In the genomic region with DNA sequence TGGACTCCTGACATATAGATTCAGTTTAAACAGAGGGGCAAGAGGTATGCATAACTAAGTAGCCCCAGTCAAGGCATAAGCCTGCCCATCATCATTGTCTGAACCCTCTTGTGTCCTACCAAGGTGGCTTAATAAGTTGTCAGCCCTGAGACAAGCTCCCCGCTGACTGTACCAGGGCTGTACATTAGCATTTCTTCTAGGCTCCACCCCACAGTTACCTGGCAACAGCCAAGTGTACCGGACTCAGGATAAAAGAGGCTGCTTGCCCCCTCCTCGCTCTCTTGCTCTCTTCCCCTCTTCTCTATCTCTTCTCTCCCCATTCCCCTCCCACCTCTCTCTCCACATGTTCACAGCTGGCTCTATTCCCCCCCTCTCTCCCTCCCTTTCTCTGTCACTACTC, we compare ENCODE assay signal across 35 mouse cellular contexts. TPM values are rescaled to one million over a fixed set of nuclear protein-coding genes. Genes with fewer than 3 reads are reported as not detected.
DNase-seq lines count a peak whose midpoint lies in the region; ATAC-seq and TF ChIP-seq lines count a peak whose summit lies in the region.
"Had no signal": no experiment of that assay in that cellular context is flagged by ENCODE, and none has a peak within 500 bp of the region (broad histone marks: within the 10 kb centered on the region; RNA-seq: fewer than 3 reads in every experiment).

No protein-coding gene starts in this region.

- H3K9me3 ChIP-seq in hindbrain, embryonic 16.5 days (ENCODE audit: control insufficient read depth, low read length): no peaks in the 10 kb centered on the region
- no peaks in the 10 kb centered on the region for H3K9me3 ChIP-seq in hindbrain, embryonic 11.5 days (ENCODE audit: control insufficient read depth, low read length)
- H3K9me3 ChIP-seq in midbrain, embryonic 13.5 days: no peaks in the 10 kb centered on the region
- H3K9me3 ChIP-seq in midbrain, postnatal 0 days (ENCODE audit: low read length): no peaks in the 10 kb centered on the region
- H3K9me3 ChIP-seq: embryonic facial prominence, embryonic 10.5 days; embryonic facial prominence, embryonic 13.5 days; forebrain, embryonic 12.5 days; forebrain, embryonic 15.5 days; heart, embryonic 10.5 days; heart, embryonic 13.5 days; hindbrain, embryonic 15.5 days had no signal

- no peaks in the 10 kb centered on the region for H3K4me1 ChIP-seq in hindbrain, embryonic 16.5 days (ENCODE audit: control insufficient read depth, insufficient read depth, low read depth, low read length)
- H3K4me1 ChIP-seq in hindbrain, embryonic 11.5 days (replicated peaks; ENCODE audit: control insufficient read depth, insufficient read depth, low read length): no peaks in the 10 kb centered on the region
- H3K4me1 ChIP-seq in midbrain, embryonic 13.5 days (replicated peaks): 0 out of 2 replicates have a peak, but pooled peaks cover 3% of the 10 kb centered on the region
- H3K4me1 ChIP-seq in midbrain, postnatal 0 days (ENCODE audit: insufficient read depth, low read length): no peaks in the 10 kb centered on the region
- H3K4me1 ChIP-seq: embryonic facial prominence, embryonic 10.5 days; embryonic facial prominence, embryonic 13.5 days; forebrain, embryonic 15.5 days; heart, embryonic 10.5 days; heart, embryonic 13.5 days; hindbrain, embryonic 15.5 days had no signal

- H3K36me3 ChIP-seq in hindbrain, embryonic 16.5 days (ENCODE audit: control insufficient read depth, insufficient read depth, low read length): no peaks in the 10 kb centered on the region
- no peaks in the 10 kb centered on the region for H3K36me3 ChIP-seq in hindbrain, embryonic 11.5 days (ENCODE audit: control insufficient read depth, insufficient read depth, low read length)
- no peaks in the 10 kb centered on the region for H3K36me3 ChIP-seq in midbrain, embryonic 13.5 days
- no peaks in the 10 kb centered on the region for H3K36me3 ChIP-seq in midbrain, postnatal 0 days (ENCODE audit: insufficient read depth, low read length)
- H3K36me3 ChIP-seq: embryonic facial prominence, embryonic 10.5 days; embryonic facial prominence, embryonic 13.5 days; forebrain, embryonic 12.5 days; forebrain, embryonic 15.5 days; heart, embryonic 10.5 days; heart, embryonic 13.5 days; hindbrain, embryonic 15.5 days had no signal

- no peak for TF ChIP-seq CTCF in midbrain, postnatal 0 days (IDR thresholded peaks at IDR 0.05)

- WGBS in hindbrain, embryonic 16.5 days: 22% methylated on average over 3 of the region's 3 CpGs
- 56% methylated on average over 3 of the region's 3 CpGs for WGBS in hindbrain, embryonic 11.5 days
- 24% methylated on average over 3 of the region's 3 CpGs for WGBS in midbrain, embryonic 13.5 days
- 7% methylated on average over 3 of the region's 3 CpGs for WGBS in midbrain, postnatal 0 days

- H3K27ac ChIP-seq in hindbrain, embryonic 16.5 days (ENCODE audit: low read depth, low read length): no peak overlapping the region
- H3K27ac ChIP-seq in hindbrain, embryonic 11.5 days (ENCODE audit: low read depth, low read length): no peak overlapping the region
- H3K27ac ChIP-seq in midbrain, embryonic 13.5 days: no peak overlapping the region
- no peak overlapping the region for H3K27ac ChIP-seq in midbrain, postnatal 0 days (ENCODE audit: low read depth, low read length)
- H3K27ac ChIP-seq: embryonic facial prominence, embryonic 10.5 days; embryonic facial prominence, embryonic 13.5 days; forebrain, embryonic 12.5 days; forebrain, embryonic 15.5 days; heart, adult 2 months; heart, embryonic 10.5 days; heart, embryonic 13.5 days; hindbrain, embryonic 15.5 days had no signal

- no peaks in the 10 kb centered on the region for H3K27me3 ChIP-seq in hindbrain, embryonic 16.5 days (replicated peaks; ENCODE audit: control insufficient read depth, insufficient read depth, low read length)
- no peaks in the 10 kb centered on the region for H3K27me3 ChIP-seq in hindbrain, embryonic 11.5 days (ENCODE audit: control insufficient read depth, insufficient read depth, low read length)
- no peaks in the 10 kb centered on the region for H3K27me3 ChIP-seq in midbrain, embryonic 13.5 days
- no peaks in the 10 kb centered on the region for H3K27me3 ChIP-seq in midbrain, postnatal 0 days (ENCODE audit: insufficient read depth, low read length)
- H3K27me3 ChIP-seq: CH12.LX; embryonic facial prominence, embryonic 13.5 days; forebrain, embryonic 12.5 days; forebrain, embryonic 15.5 days; heart, embryonic 13.5 days; hindbrain, embryonic 15.5 days had no signal

- no peak overlapping the region for H3K9ac ChIP-seq in hindbrain, embryonic 16.5 days (ENCODE audit: low read depth, low read length)
- H3K9ac ChIP-seq in hindbrain, embryonic 11.5 days (ENCODE audit: low read depth, low read length): no peak overlapping the region
- no peak overlapping the region for H3K9ac ChIP-seq in midbrain, embryonic 13.5 days (replicated peaks)
- no peak overlapping the region for H3K9ac ChIP-seq in midbrain, postnatal 0 days (replicated peaks; ENCODE audit: low read length, poor library complexity, severe bottlenecking)
- H3K9ac ChIP-seq: embryonic facial prominence, embryonic 13.5 days; forebrain, embryonic 12.5 days; forebrain, embryonic 15.5 days; heart, embryonic 13.5 days; hindbrain, embryonic 15.5 days had no signal

- peak; percentile 34; the same call in 1 of the 2 replicates for ATAC-seq in hindbrain, embryonic 16.5 days
- ATAC-seq in hindbrain, embryonic 11.5 days (ENCODE audit: low FRiP score): no peak
- ATAC-seq in midbrain, embryonic 13.5 days: 0 out of 2 replicates have a peak, but pooled peaks have one; percentile 58
- ATAC-seq in midbrain, postnatal 0 days (ENCODE audit: low FRiP score): no peak
- ATAC-seq: forebrain, embryonic 15.5 days; inflammation-experienced regulatory T-cells, adult 6 months; intestine, embryonic 16.5 days had no signal

- no peak overlapping the region for H3K4me2 ChIP-seq in hindbrain, embryonic 16.5 days (ENCODE audit: low read length)
- H3K4me2 ChIP-seq in hindbrain, embryonic 11.5 days (replicated peaks; ENCODE audit: low read depth, low read length): no peak overlapping the region
- H3K4me2 ChIP-seq in midbrain, embryonic 13.5 days (replicated peaks): no peak overlapping the region
- H3K4me2 ChIP-seq in midbrain, postnatal 0 days (ENCODE audit: low read depth, low read length, poor library complexity, severe bottlenecking): no peak overlapping the region
- H3K4me2 ChIP-seq: embryonic facial prominence, embryonic 13.5 days; forebrain, embryonic 12.5 days; forebrain, embryonic 15.5 days; heart, embryonic 13.5 days; hindbrain, embryonic 15.5 days had no signal

- H3K4me3 ChIP-seq in hindbrain, embryonic 16.5 days (ENCODE audit: low read length): no peak overlapping the region
- no peak overlapping the region for H3K4me3 ChIP-seq in hindbrain, embryonic 11.5 days (ENCODE audit: low read depth, low read length)
- no peak overlapping the region for H3K4me3 ChIP-seq in midbrain, embryonic 13.5 days (replicated peaks)
- H3K4me3 ChIP-seq in midbrain, postnatal 0 days (ENCODE audit: low read depth, low read length): no peak overlapping the region
- H3K4me3 ChIP-seq: embryonic facial prominence, embryonic 10.5 days; embryonic facial prominence, embryonic 13.5 days; erythroblast, embryonic 14.5 days; forebrain, embryonic 12.5 days; forebrain, embryonic 15.5 days; heart, adult 2 months; heart, embryonic 10.5 days; heart, embryonic 13.5 days; hindbrain, embryonic 15.5 days had no signal

- DNase-seq in hindbrain, embryonic 11.5 days (ENCODE audit: low spot score): no peak
- DNase-seq in midbrain, postnatal 0 days (ENCODE audit: low spot score): no peak
- DNase-seq in ES-CJ7 (ENCODE audit: low read depth, low spot score) (peak; percentile 71), ZHBTc4 (ENCODE audit: low read depth, low spot score) (peak; percentile 65)
- DNase-seq in cerebellum, postnatal 14 days: no peak
- DNase-seq: adrenal gland, postnatal 10 days; adrenal gland, postnatal 36 days; B cell, adult 2 months; cerebellum, adult 18-20 months; cerebellum, adult 9-10 months; cerebellum, postnatal 25 days; embryo, embryonic 11 days; gastrocnemius, postnatal 10 days; gastrocnemius, postnatal 36 days; heart, adult 2 months; heart, postnatal 14 days; heart, postnatal 4 days had no signal

RNA-seq across cellular contexts. Expression of a gene that starts 23.6 kb away (rescaled TPM):
- polyA plus RNA-seq in hindbrain, embryonic 16.5 days (2015; fragmentation: Nextera tagmentation; extraction: Ambion mirVana): 0.80 and 1.5 TPM in 2 replicates
- 0.77 and 2.5 TPM in 2 replicates for polyA plus RNA-seq in hindbrain, embryonic 11.5 days (2014; fragmentation: Nextera tagmentation; extraction: Ambion mirVana)
- 0.48 TPM in 1 of 2 replicates, not detected in the other for polyA plus RNA-seq in midbrain, embryonic 13.5 days (2015; fragmentation: Nextera tagmentation; extraction: Ambion mirVana)
- total RNA-seq in midbrain, postnatal 0 days (2014; rRNA removed): not detected in 2 replicates
- polyA plus RNA-seq in midbrain, postnatal 0 days (2015; fragmentation: Nextera tagmentation; extraction: Ambion mirVana): 1.1 and 1.5 TPM in 2 replicates
- total RNA-seq: adrenal gland, adult 18-20 months; common myeloid progenitor, adult 5-6 weeks; gastrocnemius, adult 18-20 months; gastrocnemius, postnatal 36 days; granulocyte monocyte progenitor cell, adult 5-6 weeks; heart, adult 2 months; MEL had no signal
- polyA plus RNA-seq: erythroblast, embryonic 14.5 days had no signal

RNA-seq across cellular contexts. Expression of a gene that starts 30.4 kb away (rescaled TPM):
- 5.9 and 6.9 TPM in 2 replicates for polyA plus RNA-seq in hindbrain, embryonic 16.5 days (2015; fragmentation: Nextera tagmentation; extraction: Ambion mirVana)
- 23.8 and 24.5 TPM in 2 replicates for polyA plus RNA-seq in hindbrain, embryonic 11.5 days (2014; fragmentation: Nextera tagmentation; extraction: Ambion mirVana)
- polyA plus RNA-seq in midbrain, embryonic 13.5 days (2015; fragmentation: Nextera tagmentation; extraction: Ambion mirVana): 8.0 and 8.5 TPM in 2 replicates
- total RNA-seq in midbrain, postnatal 0 days (2014; rRNA removed): 6.5 and 7.1 TPM in 2 replicates
- polyA plus RNA-seq in midbrain, postnatal 0 days (2015; fragmentation: Nextera tagmentation; extraction: Ambion mirVana): 2.8 TPM in 2 replicates

Comparison
In these comparisons a context has a peak if more than half of its experiments do, and no peak if none do; other contexts are left out.
1. ATAC-seq: peak in hindbrain, embryonic 16.5 days (single experiment) and midbrain, embryonic 13.5 days (single experiment); none in hindbrain, embryonic 11.5 days (single experiment) and midbrain, postnatal 0 days (single experiment).
2. DNase-seq: peak in ES-CJ7 (single experiment) and ZHBTc4 (single experiment); none in hindbrain, embryonic 11.5 days (single experiment), midbrain, postnatal 0 days (single experiment) and cerebellum, postnatal 14 days (0 of 2).